Mouse (Mus musculus): Measurements from ENCODE around the gene Tmem216.

DNA sequence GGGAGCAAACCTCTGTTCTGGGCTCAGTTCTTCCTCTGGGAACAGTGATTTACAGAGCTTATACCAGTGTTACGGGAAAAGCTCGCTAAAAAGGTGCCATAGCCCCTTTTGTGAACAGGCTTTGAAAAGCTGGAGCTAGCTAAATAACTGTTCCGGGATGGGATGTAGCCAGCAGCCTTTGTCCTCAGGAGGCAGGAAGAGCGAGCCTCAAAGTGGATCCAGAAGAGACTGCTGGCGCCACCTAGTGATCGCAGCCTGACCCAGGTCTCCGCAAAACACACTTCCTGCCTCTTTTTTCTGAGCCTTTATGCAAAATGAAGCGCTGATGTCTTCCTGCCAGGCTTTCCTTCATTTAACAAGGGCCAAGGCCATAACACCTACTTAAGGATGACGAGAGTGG lies 46.7 kb upstream of the Tmem216 start:
- TF ChIP-seq CTCF (conservative IDR thresholded peaks at IDR 0.05; ENCODE audit: insufficient read depth, insufficient read length, low read depth, low read length) (peak; percentile 95), POLR2A (IDR thresholded peaks at IDR 0.05; ENCODE audit: low read depth, low read length) (no peak)

All from kidney, adult 2 months (tissue).